Mouse (Mus musculus) cerebellum, adult (tissue): ENCODE measurements at regions not wholly inside any gene's neighbourhood (a gene's known extent, or its start where the extent isn't known, plus 50 kb on each side); places are given as distances from the start of the nearest gene placed in this dataset.

Experiments
- ATAC-seq: cut with Nextera tagmentation; 2 replicates; pipeline ENCODE4 v1.9.2; 2017; ENCODE audit warnings: mild to moderate bottlenecking, moderate library complexity, mixed read lengths; ENCODE audit not compliant: insufficient number of reproducible peaks, low FRiP score, low TSS enrichment

DNA sequence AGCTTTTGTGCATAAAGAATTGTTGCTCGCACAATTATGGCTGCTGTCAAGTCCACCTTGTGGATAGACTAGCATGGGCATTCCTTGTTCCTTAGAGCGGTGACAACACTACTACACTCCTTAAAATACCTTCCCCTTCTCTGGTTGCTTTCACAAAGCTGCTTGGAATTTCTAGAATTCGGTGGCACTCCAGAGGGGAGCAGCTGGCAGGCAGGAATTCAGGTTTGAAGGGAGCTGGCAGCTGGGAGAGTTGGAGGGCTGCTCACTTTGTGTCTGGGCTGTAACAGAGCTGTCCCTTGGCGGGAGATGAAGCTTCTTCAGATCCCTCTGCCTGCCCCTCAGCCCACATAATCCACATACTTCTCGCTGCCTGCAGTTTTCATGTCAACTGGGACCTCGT, 109.7 kb downstream of the Tmsb4x start:
- no peak for ATAC-seq

DNA sequence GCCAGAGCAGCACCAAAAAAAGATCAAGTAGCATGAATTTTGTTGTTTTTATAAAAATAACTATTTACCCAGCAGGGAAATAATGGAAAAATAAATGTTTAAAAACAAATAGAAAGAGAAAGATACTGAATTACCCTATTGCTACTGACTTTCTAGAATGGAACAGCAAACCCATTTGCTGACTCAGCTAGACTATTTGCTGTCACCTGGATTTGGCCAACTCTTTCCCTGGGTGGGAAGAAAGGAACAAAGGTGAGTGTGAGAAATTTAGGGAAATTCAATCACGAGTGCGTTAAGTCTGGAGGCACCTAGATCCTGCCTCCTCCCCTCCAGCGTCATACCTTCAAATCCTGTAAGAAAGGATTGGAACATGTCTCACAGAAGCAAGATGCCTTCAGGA, 110.2 kb downstream of the Tmsb4x start:
- no peak for ATAC-seq

DNA sequence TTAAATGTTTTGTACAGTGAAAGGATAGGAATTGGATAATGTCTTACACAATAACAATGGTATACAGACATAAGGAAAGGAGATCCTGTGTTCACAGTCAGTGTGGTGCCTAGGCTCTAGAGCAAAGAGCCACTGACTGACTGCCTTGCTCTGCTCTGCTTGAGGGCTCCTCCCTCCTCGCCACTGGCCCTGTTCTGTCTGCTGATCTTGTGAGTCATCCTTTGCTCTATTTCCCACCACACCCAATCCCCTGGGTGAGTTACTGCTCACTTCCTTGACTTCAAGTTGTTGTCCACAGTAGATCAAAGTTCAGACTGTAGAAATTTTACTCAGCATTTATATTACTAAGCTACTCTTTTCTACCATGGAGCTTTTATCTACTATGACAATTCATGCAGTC, 117.3 kb downstream of the Tmsb4x start:
- ATAC-seq, result no peak

DNA sequence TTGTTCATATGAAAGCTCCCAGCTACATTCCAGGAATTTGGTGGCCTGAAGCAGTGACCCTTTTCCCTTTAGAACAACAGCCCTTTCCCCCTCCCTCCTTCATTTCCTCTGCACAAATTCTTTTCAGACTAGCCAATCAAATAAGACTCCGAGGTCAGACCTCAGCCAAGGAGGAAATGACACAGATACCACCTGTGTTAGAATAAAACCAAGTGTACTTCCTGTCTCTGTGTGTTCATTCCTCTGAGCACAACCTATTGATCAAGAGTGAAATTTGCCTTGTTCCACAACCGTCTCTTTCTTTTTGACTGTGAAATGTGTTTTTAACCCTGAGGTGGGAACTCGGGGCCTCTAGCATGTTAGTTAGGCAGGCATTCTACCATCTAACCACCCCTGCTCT, 120.2 kb downstream of the Tmsb4x start:
- no peak for ATAC-seq

DNA sequence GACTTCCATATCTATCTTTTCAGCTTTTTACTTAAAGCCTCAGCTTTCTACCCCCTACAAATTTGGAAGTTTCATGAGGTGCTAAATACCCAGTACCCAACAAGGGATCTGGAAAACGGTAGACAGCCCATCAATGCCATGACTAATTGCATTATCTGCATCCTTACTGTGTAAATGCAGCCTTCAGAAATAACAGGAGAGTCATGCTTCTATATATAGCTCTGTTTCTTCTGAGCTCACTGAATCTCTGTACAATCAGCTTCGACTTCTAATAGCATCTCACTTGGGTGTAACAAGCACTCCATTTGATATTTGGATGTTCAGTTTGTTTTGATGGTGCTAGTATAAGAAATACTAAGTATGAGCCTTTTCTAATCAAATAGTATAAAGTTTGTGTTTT, 120.7 kb downstream of the Tmsb4x start:
- ATAC-seq, result no peak

DNA sequence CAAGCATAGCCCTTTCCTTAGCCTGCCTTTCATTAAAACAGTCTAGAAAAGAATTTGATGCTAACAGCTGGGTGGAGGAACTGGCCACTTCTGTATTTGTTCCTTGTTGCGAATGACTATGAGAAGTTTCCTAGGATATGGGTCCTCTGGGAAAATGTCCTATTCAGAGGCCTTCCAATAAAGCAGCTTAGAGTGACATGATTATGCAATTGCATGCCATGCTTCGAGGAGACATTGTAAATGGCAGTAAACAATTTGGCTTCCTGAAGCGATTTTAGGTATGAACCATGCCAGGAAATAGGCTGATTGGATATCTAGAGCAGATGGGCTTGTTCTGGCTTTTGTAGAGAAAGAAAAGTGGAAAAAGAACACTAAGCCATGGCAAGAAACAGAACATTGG, 128.3 kb downstream of the Tmsb4x start:
- no peak for ATAC-seq

DNA sequence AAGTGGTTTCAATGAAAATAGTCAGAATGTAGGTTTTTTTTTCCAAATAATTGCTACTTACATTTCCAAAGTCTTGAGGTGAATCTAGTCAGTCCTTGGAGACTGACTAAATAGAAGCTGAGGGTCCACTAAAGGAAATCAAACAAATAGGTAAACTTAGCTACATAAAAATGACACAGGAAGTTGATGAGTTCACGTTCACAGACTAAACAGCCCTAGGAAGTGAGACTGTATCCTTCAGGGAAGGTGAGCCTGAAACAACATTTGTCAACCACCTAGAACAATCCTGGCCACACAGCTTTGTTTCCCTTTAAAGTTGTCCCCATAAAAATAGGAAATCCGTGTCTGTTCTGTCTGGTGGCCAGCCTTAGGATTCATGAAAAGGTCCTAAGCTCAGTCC, 140.0 kb downstream of the Tmsb4x start:
- ATAC-seq, result no peak

DNA sequence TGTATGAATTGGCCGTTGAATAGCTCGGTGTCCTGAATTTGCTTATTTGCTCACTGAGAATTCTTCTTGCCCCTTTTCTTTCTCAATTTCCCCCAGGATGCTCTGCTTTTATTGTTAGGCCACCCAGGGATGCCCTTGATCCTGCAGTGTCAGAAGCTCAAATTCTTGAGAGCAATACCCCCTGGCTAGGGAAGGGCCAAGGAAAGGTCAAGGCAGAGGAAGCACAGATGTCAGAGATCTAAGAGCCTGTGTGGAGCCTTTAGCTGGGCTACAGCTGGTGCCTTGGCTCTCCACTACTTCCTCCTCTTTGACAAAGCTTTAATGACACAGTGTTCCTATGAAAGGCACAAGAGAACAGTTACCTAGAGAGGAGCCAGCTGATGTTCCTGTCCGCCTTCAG, 141.2 kb downstream of the Tmsb4x start:
- no peak for ATAC-seq

DNA sequence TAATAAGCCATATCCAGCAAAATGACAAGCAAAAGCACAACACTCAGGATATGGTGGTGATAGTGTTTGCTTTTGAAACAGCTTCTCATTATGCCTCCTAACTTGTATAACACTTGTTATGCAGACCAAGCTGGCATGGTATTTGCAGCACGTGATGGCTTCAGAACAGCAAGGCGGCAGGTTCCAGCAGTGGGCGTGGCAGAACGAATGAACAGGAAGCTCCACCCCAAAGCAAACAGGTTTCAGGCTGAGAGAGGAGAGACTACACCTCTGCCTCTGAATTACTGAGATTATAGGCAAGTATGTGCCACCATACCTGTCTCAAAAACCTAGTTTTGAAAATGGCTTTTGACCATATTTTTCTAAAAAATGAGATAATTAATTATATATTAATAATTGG, 145.2 kb downstream of the Tmsb4x start:
- ATAC-seq, result no peak

DNA sequence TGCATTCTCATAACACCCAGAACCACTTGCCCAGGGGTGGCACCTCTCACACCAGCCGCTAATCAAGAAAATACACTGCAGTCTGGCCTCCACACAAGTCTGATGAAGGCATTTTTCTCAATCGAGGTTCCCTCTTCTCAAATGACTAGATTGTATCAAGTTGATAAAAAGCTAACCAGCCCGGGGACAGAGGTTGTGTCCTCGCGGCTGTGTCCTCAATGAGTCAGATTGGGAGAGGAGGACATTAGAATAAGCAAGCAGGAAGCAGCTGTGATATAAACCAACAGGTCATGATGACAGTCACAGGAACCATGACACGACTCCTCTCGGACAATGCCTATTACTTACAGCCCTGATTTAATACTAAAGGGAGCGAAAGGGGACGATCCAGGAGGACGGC, 156.7 kb downstream of the Tmsb4x start:
- ATAC-seq, result no peak

DNA sequence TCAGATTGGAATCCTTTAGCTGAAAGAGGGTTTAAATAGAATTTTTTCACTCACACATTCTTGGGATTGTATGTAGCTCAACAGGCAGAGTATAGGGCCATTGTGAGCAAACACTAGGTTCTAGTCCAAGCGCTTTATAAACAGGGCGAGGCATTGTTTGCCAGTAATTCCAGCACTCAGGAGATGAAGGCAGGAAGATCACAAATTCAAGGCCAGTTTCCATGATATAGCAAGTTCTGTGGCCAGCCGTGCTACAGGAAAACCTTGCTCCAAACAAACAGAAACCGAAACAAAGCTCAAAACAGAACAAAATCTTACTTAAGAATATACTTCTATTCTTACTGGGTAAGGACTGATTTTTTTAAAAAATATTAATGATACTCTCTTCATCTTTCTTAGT, 159.0 kb downstream of the Tmsb4x start:
- no peak for ATAC-seq

DNA sequence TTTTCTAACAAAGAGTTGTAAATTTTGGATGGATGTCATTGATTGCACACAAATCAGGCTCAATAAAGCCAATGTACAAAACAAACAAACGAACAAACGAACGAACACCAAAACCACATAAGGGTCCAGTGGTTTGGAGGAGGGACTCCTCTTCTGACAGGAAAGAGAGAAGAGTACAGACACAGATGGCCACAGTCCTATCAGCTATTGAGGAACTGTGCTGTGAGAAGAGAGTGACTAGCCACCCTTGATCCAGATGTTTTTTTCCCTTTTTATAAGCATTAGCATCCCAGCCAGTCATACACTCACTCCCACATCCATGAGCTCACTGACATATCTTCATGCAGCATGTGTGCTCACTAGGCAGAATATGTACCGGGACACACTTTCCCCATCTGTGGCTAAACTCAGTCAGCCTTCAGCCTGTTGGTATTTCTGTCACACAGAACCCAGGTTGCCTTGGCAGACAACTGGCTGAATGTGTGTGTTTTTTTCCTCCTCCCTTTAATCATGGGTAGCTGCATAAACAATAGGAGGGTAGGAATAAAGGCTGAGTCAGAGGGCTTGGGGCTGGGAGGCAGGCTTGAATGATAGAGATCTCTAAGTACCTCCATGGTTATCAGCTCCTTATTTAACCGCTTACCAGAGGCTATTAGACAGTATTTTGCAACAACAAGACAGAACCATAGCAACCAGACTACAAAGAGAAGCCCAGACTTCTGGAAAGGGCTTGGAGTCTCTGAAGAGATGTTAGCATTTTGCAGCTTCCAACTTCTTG, 159.7 kb downstream of the Tmsb4x start:
- no peak for ATAC-seq

DNA sequence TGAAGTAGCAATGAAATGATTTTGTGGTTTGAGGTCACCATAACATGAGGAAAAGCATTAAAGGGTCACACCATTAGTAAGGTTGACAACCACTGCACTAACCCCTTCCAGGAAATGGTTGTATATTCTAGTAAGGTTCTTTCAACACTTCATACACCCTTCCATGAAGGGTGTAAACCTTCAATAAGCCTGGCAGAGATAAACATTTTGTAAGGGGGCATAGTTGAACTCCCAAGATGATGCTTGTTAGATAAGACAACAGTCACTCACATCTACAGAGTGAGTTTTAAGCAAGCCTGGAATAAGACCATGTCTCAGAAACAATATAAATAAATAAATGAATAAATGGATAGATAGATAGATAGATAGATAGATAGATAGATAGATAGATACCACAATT, 171.1 kb downstream of the Tmsb4x start:
- ATAC-seq, result no peak

DNA sequence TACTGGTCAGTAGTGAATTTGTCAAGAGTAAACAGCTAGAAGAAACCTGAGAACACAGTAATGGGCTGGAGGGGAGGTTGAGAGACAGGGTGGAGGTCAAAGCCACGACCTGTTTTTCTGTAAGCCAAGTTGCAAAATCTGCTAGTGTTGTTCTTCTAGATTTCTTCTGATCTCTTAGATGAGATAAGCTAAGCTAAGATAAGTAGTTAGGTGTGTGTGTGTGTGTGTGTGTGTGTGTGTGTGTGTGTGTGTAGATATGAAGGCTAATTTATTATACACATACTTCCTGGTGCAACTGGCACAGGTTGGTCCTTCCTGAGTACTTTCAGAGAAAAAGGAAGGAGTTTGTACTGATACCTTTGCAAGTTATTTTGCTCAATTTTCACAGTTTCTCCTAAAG, 172.8 kb downstream of the Tmsb4x start:
- no peak for ATAC-seq

DNA sequence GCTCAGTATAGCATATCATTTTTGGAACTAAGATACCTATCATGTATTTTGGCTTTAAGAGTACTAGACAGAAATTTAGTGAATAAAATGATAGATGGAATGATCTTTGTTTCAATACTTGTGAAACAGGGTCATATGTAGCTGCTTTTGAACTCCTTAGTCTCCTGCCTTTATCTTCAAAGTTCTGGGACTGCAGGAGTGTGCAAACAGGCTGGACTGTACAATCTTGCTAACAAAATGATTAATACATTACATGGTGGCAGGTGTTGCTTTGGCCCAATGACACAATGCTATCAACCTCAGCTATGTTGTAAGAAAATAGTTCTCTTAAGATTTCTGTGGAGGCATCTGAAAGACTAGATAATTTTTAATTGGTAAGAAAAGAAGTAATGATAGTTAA, 173.5 kb downstream of the Tmsb4x start:
- no peak for ATAC-seq

DNA sequence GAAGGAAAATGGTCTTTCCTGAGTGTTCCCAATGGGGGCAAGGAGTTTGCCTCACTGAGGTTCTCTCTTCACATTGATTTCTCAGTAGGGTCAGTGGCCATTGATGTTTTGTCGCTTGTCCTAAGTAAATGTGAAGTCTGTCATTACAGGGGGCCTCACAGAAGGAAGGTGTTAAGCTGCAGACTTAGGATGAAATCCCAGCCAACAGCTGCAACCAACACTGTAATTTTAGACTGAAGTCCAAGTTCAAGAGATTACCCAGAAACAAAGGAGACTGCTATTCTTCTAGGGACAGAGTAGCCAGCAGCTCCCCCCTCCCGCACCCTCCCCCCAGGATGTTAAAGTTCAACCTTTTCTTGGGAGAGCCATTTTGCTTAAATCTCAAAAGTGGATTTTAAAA, 176.0 kb downstream of the Tmsb4x start:
- no peak for ATAC-seq

DNA sequence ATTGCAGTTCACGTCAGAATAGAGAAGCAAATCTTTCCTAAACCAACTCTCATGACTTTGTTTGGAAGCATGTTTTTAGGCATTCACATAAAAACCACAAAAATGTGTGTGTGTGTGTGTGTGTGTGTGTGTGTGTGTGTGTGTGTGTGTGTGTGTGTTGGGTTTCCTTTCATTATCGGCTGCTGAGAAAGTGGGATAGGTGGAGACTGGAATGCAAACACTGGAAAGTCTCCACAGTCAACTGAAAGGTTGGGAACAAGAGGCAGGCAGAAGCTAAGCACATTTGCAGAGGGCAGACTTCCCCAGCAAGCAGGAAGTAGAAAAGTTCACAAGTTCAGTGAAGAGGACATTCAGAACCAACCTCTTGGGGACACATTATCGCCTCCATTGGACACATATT, 176.5 kb downstream of the Tmsb4x start:
- ATAC-seq, result no peak

DNA sequence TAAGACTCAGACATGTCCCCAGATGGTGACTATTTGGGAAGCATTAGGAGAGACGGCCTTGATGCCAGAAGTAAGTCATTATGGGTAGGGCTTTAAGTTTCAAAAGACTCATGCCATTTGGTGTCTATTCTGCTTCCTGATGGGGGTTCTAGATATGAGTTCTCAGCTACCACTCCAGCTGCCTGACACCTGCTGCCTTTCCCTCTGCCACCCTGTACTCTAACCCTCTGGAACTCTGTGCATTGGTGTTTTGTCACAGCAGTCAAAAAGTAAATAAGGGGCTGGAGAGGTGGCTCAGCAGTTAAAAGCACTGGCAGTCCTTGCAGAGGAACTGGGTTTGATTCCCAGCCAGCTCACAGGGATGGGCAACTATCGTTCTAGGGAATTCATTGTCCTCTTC, 177.6 kb downstream of the Tmsb4x start:
- ATAC-seq, result no peak

DNA sequence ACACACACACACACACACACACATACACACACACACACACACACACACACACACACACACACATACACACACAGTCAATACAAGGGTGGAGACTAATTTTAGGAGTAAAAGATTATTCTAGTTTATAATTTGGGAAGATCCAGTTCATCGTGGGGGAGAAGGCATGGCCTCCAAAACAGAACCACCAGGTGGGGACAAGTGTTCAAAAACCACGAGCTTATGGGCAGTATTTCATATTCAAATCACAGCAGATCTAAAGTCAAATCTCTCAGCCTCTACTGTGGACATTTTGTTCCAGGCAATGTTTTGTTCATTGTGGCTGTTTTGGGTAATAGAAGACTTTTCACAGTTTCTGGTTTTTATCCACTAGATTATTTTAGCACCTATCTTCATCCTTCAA, 193.5 kb downstream of the Tmsb4x start:
- ATAC-seq, result no peak

DNA sequence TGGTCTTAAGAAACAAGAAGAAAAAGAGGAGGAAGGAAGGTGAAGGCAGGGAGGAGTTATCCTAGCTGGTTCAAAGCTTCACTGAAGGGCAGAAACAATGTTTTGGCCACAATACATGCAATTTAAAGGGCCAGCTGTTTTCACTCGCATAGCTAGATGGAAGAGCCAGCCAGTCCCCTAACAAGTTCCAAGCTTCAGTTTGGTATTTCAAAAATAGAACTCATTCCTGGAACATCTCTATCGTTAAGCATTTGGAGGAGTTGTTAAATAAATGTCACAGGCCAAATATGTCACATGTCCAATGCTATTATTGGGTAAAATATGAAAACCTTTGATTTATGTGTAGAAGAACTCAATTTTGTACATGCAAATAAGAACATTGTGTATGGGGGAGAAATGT, 194.8 kb downstream of the Tmsb4x start:
- no peak for ATAC-seq

DNA sequence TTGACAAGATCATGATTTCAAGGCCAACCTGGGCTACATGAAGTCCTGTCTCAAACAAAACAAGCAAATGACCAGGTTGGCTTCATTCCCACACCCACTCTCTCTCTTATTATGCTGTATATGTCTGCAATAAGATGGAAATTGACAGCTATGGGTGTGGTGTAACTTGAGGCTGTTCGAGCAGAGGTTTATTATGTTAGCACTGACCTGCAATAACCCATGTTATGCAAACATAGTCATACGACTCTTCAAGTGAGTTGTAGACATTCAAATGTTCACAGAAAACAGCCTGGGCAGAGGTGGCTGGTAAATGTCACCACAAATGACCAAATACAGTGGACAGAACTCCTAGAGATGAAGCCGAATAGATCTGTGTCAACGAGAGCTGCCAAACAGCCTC, 196.2 kb downstream of the Tmsb4x start:
- ATAC-seq, result no peak

DNA sequence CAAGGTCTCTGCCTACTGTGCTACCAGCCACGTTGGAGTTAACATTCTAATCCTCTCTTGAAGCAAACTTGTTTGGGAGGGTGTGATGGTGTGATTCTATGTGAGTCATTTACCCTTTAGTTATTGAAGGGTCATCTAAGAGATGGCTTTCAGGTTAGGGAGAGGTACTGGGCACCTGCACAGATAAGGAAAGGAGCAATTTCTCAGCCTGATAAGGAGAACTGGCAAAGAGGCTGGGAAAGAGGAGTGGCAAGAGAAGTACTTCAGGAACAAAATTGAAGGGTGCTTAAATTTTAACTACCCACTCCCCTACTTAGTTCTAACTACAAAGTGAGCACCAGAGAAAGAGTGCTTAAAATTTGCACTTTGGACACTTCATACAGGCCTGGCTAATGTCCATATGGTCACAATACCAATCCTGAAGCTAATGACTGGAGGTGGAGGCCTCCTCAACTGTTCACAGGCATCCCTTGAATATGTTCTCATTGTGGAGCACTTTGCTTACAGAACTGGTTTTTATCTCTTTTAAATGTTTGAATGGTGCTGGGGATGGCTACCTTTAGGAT, 197.1 kb downstream of the Tmsb4x start:
- ATAC-seq, result no peak

DNA sequence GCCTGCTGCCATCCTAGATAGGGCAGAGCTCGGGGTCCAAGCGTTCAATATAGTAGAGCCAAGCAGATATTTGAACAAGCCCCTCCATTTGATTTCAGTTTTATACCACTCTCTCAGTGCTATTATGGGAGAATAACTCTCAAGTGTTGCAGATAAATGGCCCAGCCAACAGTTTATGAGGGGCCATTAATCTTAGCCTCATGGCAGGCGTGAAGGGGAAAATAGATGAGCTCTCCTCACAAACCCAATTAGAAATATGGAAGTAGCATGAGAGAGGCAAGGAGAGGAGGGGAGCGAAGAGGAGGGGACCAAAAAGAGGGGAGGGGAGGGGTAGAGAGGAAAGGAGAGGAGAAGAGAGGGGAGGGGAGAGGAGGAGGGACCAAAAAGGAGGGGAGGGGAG, 213.3 kb downstream of the Tmsb4x start:
- ATAC-seq, result no peak
